Mouse (Mus musculus): ENCODE results near the gene Hck.

DNA sequence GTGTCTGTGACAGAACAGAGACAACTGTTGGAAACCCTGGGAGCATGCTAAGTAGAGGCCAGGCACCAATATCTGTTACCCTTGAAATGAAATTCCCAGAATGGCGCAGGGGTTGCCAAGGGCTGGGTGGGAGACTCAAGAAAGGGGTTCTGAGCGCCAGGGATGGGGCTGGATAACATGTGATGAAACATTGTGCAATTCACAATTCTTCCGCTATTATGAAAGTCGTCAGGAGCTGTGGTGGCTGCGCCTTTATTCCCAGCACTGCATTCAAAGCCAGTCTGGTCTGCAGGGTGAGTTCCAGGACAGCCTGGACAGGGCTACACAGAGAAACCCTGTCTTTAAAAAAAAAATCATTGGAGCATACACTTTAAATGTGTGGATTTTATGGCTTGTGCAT, 37.1 kb downstream of the Hck start:
- TF ChIP-seq CTCF (IDR thresholded peaks at IDR 0.05; ENCODE audit: extremely low read depth, insufficient read depth, insufficient read length, insufficient replicate concordance) (no peak), POLR2A (IDR thresholded peaks at IDR 0.05; ENCODE audit: low read depth, low read length) (no peak)

Data from spleen, adult 2 months (tissue).